Mouse (Mus musculus) limb, embryonic 14.5 days (tissue): ENCODE measurements at regions not wholly inside any gene's neighbourhood (a gene's known extent, or its start where the extent isn't known, plus 50 kb on each side); places are given as distances from the start of the nearest gene placed in this dataset.

Experiments used
- ATAC-seq: fragments of 200-750 bp; cut with Nextera tagmentation; 2 replicates; pipeline ENCODE4 v1.8.0; 2017; ENCODE audit warnings: low read depth, moderate number of reproducible peaks, moderate TSS enrichment; ENCODE audit not compliant: low FRiP score
- DNase-seq: peaks from one replicate; pipeline ENCODE4 v3.0.0-alpha.2; 2015; ENCODE audit warnings: low spot score
- H3K27ac ChIP-seq: fragments of 300-500 bp; sonication (generic); replicated peaks from 2 replicates; pipeline ENCODE4 v1.5.1; 2014; ENCODE audit warnings: low read depth, mild to moderate bottlenecking, low read length, moderate library complexity, mixed read lengths
- H3K27me3 ChIP-seq: fragments of 300-500 bp; sonication (generic); 2 replicates; pipeline ENCODE4 v1.6.1; 2014; ENCODE audit warnings: low read length, mixed read lengths; ENCODE audit not compliant: control insufficient read depth, insufficient read depth
- H3K36me3 ChIP-seq: fragments of 300-500 bp; sonication (generic); 2 replicates; pipeline ENCODE4 v1.6.1; 2014; ENCODE audit warnings: mild to moderate bottlenecking, low read length, moderate library complexity, mixed read lengths; ENCODE audit not compliant: control insufficient read depth, insufficient read depth
- H3K4me1 ChIP-seq: fragments of 300-500 bp; sonication (generic); 2 replicates; pipeline ENCODE4 v1.6.1; 2014; ENCODE audit warnings: antibody characterized with exemption, low read length, mixed read lengths; ENCODE audit not compliant: control insufficient read depth, insufficient read depth
- H3K4me2 ChIP-seq: fragments of 300-500 bp; sonication (generic); replicated peaks from 2 replicates; pipeline ENCODE4 v1.6.1; 2014; ENCODE audit warnings: low read depth, mild to moderate bottlenecking, low read length, moderate library complexity; ENCODE audit not compliant: severe bottlenecking
- H3K4me3 ChIP-seq: fragments of 300-500 bp; sonication (generic); replicated peaks from 2 replicates; pipeline ENCODE4 v1.5.1; 2014; ENCODE audit warnings: low read length
- H3K9ac ChIP-seq: fragments of 300-500 bp; sonication (generic); 2 replicates; pipeline ENCODE4 v1.6.1; 2014; ENCODE audit warnings: mild to moderate bottlenecking, low read depth, low read length, moderate library complexity; ENCODE audit not compliant: severe bottlenecking
- H3K9me3 ChIP-seq: fragments of 300-500 bp; sonication (generic); 2 replicates; pipeline ENCODE4 v1.6.1; 2016; ENCODE audit warnings: low read length; ENCODE audit not compliant: control insufficient read depth
- POLR2A ChIP-seq: fragments of 200-500 bp; IDR thresholded peaks from 2 replicates; pipeline ENCODE4 v1.8.0; 2012; ENCODE audit warnings: inconsistent platforms, mild to moderate bottlenecking, moderate library complexity, borderline replicate concordance; ENCODE audit not compliant: insufficient read depth, insufficient read length; ENCODE audit errors: extremely low read depth
- WGBS: fragments of 180-500 bp; shearing (Covaris S2); extraction: QIAGEN DNeasy Blood & Tissue Kit; methylation state at CpG from one replicate; pipeline ENCODE4 v1.1.7; 2014; 5-methylcytosine and 5-hydroxymethylcytosine counted together

DNA sequence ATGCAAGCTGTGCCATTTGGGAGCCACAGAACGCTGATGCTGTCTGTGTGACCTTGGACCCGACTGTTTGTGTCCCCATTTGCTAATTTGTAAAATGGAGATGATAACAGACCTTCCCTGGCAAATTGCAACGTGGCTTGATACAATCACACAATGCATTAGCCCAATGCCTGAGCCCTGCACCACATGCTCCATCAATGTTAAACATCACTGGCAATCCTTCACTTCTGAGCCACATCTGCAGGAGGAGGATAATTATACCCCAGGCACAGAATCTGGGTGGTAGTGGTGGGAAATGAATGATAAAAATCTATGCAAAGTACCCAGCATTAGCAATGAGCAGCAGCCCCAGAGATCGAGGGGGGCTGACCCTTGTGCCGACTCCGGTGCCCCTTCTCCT, 191.0 kb upstream of the Gjb5 start:
- 66% methylated on average over 6 of the region's 6 CpGs for WGBS
- Histone ChIP-seq H3K4me1 (no peaks in the 10 kb centered on the region; the same call in 1 of the 2 replicates), H3K27ac (no peak overlapping the region), H3K9ac (no peak overlapping the region), H3K4me3 (no peak overlapping the region), H3K4me2 (no peak overlapping the region), H3K36me3 (no peaks in the 10 kb centered on the region), H3K9me3 (no peaks in the 10 kb centered on the region), H3K27me3 (no peaks in the 10 kb centered on the region)
- no peak for TF ChIP-seq POLR2A
- DNase-seq (no peak), ATAC-seq (no peak)

DNA sequence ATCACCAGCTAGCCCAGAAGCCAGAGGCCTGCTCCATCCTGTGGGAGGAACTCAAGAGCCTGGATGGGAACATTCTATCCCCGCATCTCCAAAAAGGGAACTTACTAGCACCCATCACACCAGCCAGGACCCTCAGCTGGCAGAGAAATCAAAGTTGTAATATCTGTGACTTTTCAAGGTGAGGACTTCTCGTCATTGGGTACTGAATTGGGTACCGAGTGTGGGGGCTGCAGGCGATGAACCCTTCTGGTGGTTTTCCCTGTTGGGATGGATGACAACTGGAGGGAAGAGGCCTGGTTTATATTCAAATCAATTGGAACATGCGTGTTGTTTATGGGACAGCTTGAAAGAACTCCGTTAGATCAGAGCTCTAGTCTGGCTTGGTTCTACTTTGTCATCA, 187.1 kb upstream of the Gjb5 start:
- ATAC-seq (no peak), DNase-seq (no peak)
- Histone ChIP-seq H3K27me3 (no peaks in the 10 kb centered on the region), H3K4me3 (no peak overlapping the region), H3K4me2 (no peak overlapping the region), H3K9me3 (no peaks in the 10 kb centered on the region), H3K9ac (no peak overlapping the region), H3K27ac (no peak overlapping the region), H3K36me3 (no peaks in the 10 kb centered on the region), H3K4me1 (no peaks in the 10 kb centered on the region; the same call in 1 of the 2 replicates)
- no peak for TF ChIP-seq POLR2A
- WGBS: 86% methylated on average over 6 of the region's 6 CpGs

DNA sequence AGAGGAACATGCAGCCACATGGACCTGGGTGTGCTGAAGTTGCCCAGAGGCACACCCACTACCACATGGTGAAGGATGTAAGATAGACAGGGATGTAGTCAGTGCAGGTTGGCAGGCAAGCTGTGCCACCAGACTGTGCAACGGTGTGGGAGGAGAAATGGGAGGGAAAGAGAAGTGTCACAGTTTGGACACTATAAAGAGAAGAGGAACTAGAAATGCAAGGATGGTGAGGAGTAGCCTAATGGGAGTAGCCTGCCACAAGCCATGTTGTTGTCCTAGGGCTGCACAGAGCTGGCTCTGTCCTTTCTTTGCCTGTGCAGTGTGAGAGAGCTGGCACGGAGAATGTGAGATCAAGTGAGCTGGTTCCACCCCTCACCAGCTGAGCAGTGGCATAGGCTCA, 185.3 kb upstream of the Gjb5 start:
- no peak for DNase-seq
- Histone ChIP-seq H3K9me3 (no peaks in the 10 kb centered on the region), H3K27me3 (no peaks in the 10 kb centered on the region), H3K9ac (no peak overlapping the region), H3K4me1 (no peaks in the 10 kb centered on the region; the same call in 1 of the 2 replicates), H3K4me2 (no peak overlapping the region), H3K27ac (no peak overlapping the region), H3K36me3 (no peaks in the 10 kb centered on the region), H3K4me3 (no peak overlapping the region)
- ATAC-seq: no peak
- 87% methylated on average over 2 of the region's 2 CpGs for WGBS
- TF ChIP-seq POLR2A: no peak

DNA sequence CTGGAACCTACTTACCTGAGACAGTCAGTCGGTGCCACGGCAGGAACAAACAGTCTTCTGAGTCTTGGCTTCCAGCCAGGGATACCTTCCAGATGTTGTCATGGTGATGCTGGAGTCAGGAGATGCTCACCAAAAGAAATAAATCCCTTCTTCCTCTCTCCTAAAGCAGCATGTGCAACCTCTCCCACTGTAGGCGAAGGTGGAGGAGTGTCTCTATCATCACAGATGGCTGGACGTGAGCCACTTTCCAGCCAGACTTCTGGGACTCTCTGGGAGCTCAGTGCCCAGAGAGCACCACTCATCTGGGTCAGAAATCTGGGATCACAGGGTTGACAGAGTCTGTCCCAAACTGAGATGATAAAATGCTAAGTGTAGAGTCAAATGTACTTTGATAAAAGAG, 184.8 kb upstream of the Gjb5 start:
- Histone ChIP-seq H3K9ac (no peak overlapping the region), H3K4me3 (no peak overlapping the region), H3K27ac (no peak overlapping the region), H3K4me1 (no peaks in the 10 kb centered on the region; the same call in 1 of the 2 replicates), H3K27me3 (no peaks in the 10 kb centered on the region), H3K4me2 (no peak overlapping the region), H3K36me3 (no peaks in the 10 kb centered on the region), H3K9me3 (no peaks in the 10 kb centered on the region)
- 58% methylated on average over 4 of the region's 4 CpGs for WGBS
- DNase-seq (no peak), ATAC-seq (no peak)
- no peak for TF ChIP-seq POLR2A

DNA sequence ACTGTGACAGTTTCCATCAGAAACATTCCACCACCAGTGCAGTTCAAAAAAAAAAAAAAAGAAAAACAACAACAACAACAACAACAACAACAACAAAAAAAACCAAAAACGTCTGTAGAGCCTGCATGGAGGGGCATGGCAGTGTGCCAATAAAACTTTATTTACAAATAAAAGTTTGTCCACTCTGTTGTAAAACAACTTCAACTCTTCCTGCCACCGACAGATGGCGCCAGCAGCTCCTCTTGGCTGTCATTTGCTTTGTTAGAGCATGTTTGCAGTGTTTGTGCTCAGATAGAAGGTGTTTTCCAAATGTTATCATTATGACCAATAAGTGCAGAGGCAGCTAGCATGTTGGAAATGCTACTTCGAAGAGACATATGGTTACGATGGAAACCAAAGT, 179.0 kb upstream of the Gjb5 start:
- H3K36me3 ChIP-seq: no peaks in the 10 kb centered on the region
- no peak overlapping the region for H3K4me2 ChIP-seq
- H3K9me3 ChIP-seq: no peaks in the 10 kb centered on the region
- no peak overlapping the region for H3K4me3 ChIP-seq
- no peak overlapping the region for H3K9ac ChIP-seq
- DNase-seq: no peak
- no peak for TF ChIP-seq POLR2A
- no peak overlapping the region for H3K27ac ChIP-seq
- H3K27me3 ChIP-seq: no peaks in the 10 kb centered on the region
- H3K4me1 ChIP-seq: no peaks in the 10 kb centered on the region
- no peak for ATAC-seq
- 44% methylated on average over 5 of the region's 5 CpGs for WGBS

DNA sequence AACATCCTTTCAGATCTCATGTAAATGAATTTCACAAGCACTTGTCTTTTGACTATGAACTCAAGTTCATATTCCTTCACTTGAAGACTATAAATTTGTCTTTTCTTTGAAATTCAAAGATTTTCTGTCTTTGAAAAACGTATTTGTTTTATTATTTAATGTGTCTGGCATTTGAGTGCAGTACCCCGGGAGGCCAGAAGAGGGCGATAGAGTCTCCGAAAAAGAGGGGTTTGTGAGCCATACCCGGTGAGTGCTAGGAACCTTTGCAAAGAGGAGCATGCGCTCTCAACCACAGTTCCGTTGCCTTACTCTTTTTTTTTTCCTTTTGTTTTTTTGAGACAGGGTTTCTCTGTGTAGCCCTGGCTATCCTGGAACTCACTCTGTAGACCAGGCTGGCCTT, 177.6 kb upstream of the Gjb5 start:
- DNase-seq: no peak
- Histone ChIP-seq H3K9me3 (no peaks in the 10 kb centered on the region), H3K27ac (no peak overlapping the region), H3K4me1 (no peaks in the 10 kb centered on the region), H3K4me3 (no peak overlapping the region), H3K36me3 (no peaks in the 10 kb centered on the region), H3K9ac (no peak overlapping the region), H3K27me3 (no peaks in the 10 kb centered on the region), H3K4me2 (no peak overlapping the region)
- no peak for ATAC-seq
- WGBS: 79% methylated on average over 7 of the region's 7 CpGs
- no peak for TF ChIP-seq POLR2A
